Mouse (Mus musculus) lung, postnatal 4 days (tissue): ENCODE measurements around the gene Kif4.

Source experiments
- DNase-seq, 2 experiments: peaks; one replicate each; pipeline ENCODE4 v3.0.0; 2021

The Kif4 gene

GRCm38 (mm10) chrX:100734359-100734758, 108.8 kb downstream of the Kif4 start:
- no peak for DNase-seq

- peak; percentile 74 to 75 for DNase-seq
Measured at GRCm38 (mm10) chrX:100738918-100739317, 113.4 kb downstream of the Kif4 start.

GRCm38 (mm10) chrX:100739443-100739842, 113.9 kb downstream of the Kif4 start:
- no peak for DNase-seq

GRCm38 (mm10) chrX:100740785-100741184, 115.2 kb downstream of the Kif4 start:
- no peak for DNase-seq

DNA sequence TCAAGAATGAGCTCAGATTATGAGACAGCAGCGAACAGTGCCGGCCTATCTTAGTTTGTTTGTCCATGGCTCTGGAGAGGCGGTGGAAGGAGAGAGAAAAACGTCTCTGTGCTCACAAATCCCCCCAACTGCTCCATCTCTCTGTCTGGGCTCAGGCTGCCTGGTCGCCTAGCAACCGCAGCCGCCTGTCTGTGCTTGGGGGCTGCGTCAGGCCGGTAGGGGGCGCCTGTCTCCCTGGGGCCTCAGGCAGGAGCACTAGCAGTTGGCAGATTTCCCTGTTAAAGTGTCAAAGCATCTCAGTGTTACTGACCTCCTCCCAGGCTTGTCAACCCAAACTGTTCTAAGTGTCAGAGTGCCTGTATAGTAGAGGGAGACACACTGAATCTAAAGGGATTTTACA, 116.4 kb downstream of the Kif4 start:
- DNase-seq, result peak; percentile 62 to 63

GRCm38 (mm10) chrX:100765855-100766254, 140.3 kb downstream of the Kif4 start:
- DNase-seq, result no peak

GRCm38 (mm10) chrX:100767181-100767884, 141.8 kb downstream of the Kif4 start, which contains the start of gene Dlg3:
Dlg3 (plus strand) TSS chrX:100767722.
- DNase-seq, result peak; percentile 18 to 27

DNA sequence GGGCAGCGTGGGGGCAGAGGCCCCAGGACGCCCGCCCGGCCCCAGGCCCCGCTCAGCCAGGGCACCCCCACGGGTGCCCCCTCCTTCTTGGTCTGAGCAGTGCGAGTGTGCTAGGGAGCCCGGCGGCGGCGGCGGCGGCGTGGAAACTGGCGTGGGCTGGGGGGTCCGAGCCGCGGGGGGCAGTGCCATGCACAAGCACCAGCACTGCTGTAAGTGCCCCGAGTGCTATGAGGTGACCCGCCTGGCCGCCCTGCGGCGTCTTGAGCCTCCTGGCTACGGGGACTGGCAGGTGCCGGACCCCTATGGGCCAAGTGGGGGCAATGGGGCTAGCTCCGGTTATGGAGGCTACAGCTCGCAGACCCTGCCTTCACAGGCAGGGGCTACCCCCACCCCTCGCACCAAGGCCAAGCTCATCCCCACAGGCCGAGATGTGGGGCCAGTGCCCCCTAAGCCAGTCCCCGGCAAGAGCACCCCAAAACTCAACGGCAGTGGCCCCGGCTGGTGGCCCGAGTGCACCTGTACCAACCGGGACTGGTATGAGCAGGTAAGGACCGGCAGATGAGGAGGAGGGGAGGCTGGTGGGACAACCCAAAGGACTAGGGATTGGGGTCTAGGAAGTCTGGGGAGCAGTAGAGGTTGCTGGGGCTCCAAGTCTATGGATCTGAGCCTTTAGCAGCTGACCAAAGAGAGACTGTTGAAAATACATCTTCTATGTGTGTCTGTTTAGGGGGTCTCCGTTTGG, 142.5 kb downstream of the Kif4 start:
- no peak for DNase-seq

DNA sequence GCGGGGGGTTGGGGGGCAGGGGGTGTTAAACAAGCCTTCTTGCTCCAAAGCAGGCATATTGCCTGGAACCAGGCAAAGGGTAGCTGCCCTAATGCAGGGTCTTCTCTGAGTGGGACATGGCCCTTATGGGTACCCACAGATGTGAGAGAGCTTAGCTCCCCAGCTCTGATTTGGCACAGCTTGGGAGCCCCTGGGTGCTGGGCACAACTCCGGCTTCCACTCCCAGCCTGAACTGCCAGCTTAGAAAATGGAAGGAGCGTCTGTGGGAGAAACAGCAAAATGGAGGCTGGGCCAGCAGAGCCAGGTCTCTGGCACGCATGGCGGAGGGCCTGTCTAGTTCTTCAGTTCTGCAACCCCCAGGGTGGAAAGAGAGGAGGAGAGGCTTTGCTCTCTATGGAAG, 143.7 kb downstream of the Kif4 start:
- DNase-seq, result no peak

DNA sequence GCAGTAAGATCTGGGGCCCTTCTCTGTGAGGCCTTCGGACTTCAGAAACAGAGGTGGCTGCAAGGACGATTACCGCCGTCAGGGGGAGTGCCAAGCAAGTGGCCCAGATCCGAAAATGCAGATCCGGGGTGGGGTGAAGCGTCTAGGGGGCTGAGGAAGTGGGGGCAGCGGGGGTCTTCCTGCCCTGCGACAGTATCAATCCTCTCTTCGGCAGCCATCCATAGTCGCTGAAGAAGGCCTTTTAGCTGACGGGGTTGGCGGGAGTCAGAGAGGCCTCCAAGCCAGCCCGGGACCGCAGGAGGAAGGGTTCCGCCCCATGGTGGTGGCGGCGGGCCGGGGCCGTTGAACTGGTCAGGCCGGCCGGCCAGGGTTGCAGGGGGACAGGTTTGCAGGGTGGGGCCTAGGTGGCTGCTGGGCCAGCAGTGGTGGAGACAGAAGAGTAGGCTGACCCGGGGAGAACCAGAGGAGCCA, 148.8 kb downstream of the Kif4 start:
- peak; percentile 74 to 79 for DNase-seq

DNA sequence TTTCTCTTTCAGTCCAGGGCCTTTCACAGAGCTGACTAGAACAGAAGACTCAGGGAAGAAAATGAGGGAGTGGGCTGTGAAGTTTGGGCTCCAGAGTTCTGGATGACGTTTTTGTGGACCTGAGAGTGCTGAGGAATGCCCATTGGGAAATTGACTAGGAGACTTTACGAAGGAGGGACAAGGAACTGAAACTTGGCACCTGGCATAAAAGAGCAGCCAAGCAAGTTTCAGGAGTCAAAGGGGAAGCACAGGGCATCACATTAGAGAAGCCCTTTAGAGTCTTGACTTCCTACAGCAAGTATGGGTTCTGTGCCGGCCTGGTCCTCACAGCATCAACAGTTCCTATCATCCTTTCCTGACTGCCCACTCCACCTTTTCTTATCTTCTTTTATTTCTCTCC, 149.9 kb downstream of the Kif4 start:
- DNase-seq, result no peak

DNA sequence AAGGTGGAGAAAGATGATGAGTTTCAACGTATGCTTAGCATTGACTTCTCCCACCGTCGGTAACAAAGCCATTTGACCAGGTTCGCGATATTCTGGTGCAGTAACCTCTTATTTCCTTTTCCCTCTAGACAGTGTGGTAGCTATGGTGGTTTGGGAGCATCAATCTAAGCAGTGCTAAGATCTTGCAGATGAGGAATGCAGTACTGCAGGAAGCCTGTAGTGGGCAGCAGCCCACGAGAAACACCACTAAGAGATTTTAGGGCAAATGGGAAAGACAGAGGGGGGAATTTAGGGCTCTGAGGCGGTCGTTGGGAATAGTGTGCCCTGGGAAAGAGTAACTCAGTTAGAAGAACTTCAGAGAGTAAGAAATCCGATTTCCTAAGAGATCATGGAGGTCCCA, 151.0 kb downstream of the Kif4 start:
- peak; percentile 42 to 62 for DNase-seq
